Mouse (Mus musculus) stomach, postnatal 0 days (tissue): ENCODE data around the gene B3galt5.

Experiments
- CTCF ChIP-seq: IDR thresholded peaks from 2 replicates; pipeline ENCODE4 v1.5.1; 2016; ENCODE audit warnings: antibody characterized with exemption, low read depth, mild to moderate bottlenecking, moderate library complexity
- EP300 ChIP-seq: optimal IDR thresholded peaks from 2 replicates; pipeline ENCODE3; 2016; ENCODE audit warnings: antibody characterized with exemption

- TF ChIP-seq EP300 (no peak), CTCF (peak; percentile 34)
Observed at GRCm38 (mm10) chr16:96280719-96281605, 45.4 kb downstream of the B3galt5 start.
